Mouse (Mus musculus): ENCODE results near the gene Inafm1.

- no peak for TF ChIP-seq MAFK (IDR thresholded peaks at IDR 0.05; ENCODE audit: insufficient read depth, low read depth, low read length)
- TF ChIP-seq CHD2 (IDR thresholded peaks at IDR 0.05; ENCODE audit: low read depth, low read length) = no peak
- TF ChIP-seq ZC3H11A (IDR thresholded peaks at IDR 0.05; ENCODE audit: borderline replicate concordance, low read depth, low read length) = no peak
- no peak for TF ChIP-seq HCFC1 (IDR thresholded peaks at IDR 0.05; ENCODE audit: borderline replicate concordance, insufficient read depth, low read length)
Measured at GRCm38 (mm10) chr7:16261097-16261496, 12.3 kb downstream of the Inafm1 start.
